Mouse (Mus musculus) c-Kit-positive CD71-negative TER-119-negative erythroid progenitor cells, embryonic 14.5 days (primary cell): ENCODE data around the gene Kalrn.

Source experiments
- DNase-seq: peaks from one replicate; pipeline ENCODE4 v3.0.0-alpha.2; 2013; ENCODE audit warnings: low read depth

Kalrn gene

GRCm38 (mm10) chr16:34573151-34573802, at the start of gene Kalrn:
Gene Kalrn (minus strand): TSS chr16:34573532.
- peak; percentile 49 for DNase-seq

- DNase-seq: no peak
Observed at GRCm38 (mm10) chr16:34614021-34614420, 40.7 kb upstream of the Kalrn start.

GRCm38 (mm10) chr16:34610137-34610536, 36.8 kb upstream of the Kalrn start:
- no peak for DNase-seq

- DNase-seq: no peak
Observed at GRCm38 (mm10) chr16:34605679-34606078, 32.3 kb upstream of the Kalrn start.

- DNase-seq: no peak
Observed at GRCm38 (mm10) chr16:34603854-34604253, 30.5 kb upstream of the Kalrn start.

- no peak for DNase-seq
Observed at GRCm38 (mm10) chr16:34603076-34603475, 29.7 kb upstream of the Kalrn start.

- DNase-seq: no peak
Observed at GRCm38 (mm10) chr16:34601954-34602353, 28.6 kb upstream of the Kalrn start.

GRCm38 (mm10) chr16:34595294-34595693, 22.0 kb upstream of the Kalrn start:
- DNase-seq: no peak

- no peak for DNase-seq
Observed at GRCm38 (mm10) chr16:34594597-34595262, 21.4 kb upstream of the Kalrn start.

- no peak for DNase-seq
Observed at GRCm38 (mm10) chr16:34592696-34593095, 19.4 kb upstream of the Kalrn start.

- no peak for DNase-seq
Observed at GRCm38 (mm10) chr16:34591934-34592333, 18.6 kb upstream of the Kalrn start.

- no peak for DNase-seq
Observed at GRCm38 (mm10) chr16:34579671-34580326, 6.5 kb upstream of the Kalrn start.

- DNase-seq: no peak
Observed at GRCm38 (mm10) chr16:34573856-34574491, 642 bp upstream of the Kalrn start.

- no peak for DNase-seq
Observed at GRCm38 (mm10) chr16:34572406-34573150, 754 bp downstream of the Kalrn start.

- no peak for DNase-seq
Observed at GRCm38 (mm10) chr16:34571931-34572405, 1.4 kb downstream of the Kalrn start.

GRCm38 (mm10) chr16:34569897-34570296, 3.4 kb downstream of the Kalrn start:
- no peak for DNase-seq

GRCm38 (mm10) chr16:34568831-34569230, 4.5 kb downstream of the Kalrn start:
- no peak for DNase-seq

- DNase-seq: no peak
Observed at GRCm38 (mm10) chr16:34563593-34564280, 9.6 kb downstream of the Kalrn start.

GRCm38 (mm10) chr16:34561734-34562135, 11.6 kb downstream of the Kalrn start:
- DNase-seq: no peak

- DNase-seq: no peak
Observed at GRCm38 (mm10) chr16:34560814-34561213, 12.5 kb downstream of the Kalrn start.

- no peak for DNase-seq
Observed at GRCm38 (mm10) chr16:34560411-34560810, 12.9 kb downstream of the Kalrn start.
